ENCODE assay signal across 9 mouse cellular contexts in genomic region chr13:29604241-29604640, GRCm38 (mm10).
A peak's percentile ranks its signal among the peaks of the same experiment; 100 is the strongest.
DNase-seq lines count a peak whose midpoint lies in the region; ATAC-seq and TF ChIP-seq lines count a peak whose summit lies in the region.
"Had no signal": no experiment of that assay in that cellular context is flagged by ENCODE, and none has a peak within 500 bp of the region (broad histone marks: within the 10 kb centered on the region; RNA-seq: fewer than 3 reads in every experiment).

No protein-coding gene starts in this region.

- H3K36me3 ChIP-seq in MEL (ENCODE audit: control insufficient read depth in 1 of 2, insufficient read depth in 2 of 2, low read length in 2 of 2), result no peaks in the 10 kb centered on the region
- H3K36me3 ChIP-seq in small intestine, adult 2 months (ENCODE audit: control insufficient read depth, insufficient read depth, low read length), result no peaks in the 10 kb centered on the region
- H3K36me3 ChIP-seq: heart, embryonic 13.5 days had no signal

- H3K79me2 ChIP-seq in MEL (ENCODE audit: control insufficient read depth, insufficient read depth, low read length, poor library complexity), result no peaks in the 10 kb centered on the region

- peak; percentile 42 for DNase-seq in MEL (ENCODE audit: low read depth, low spot score)
- peak; percentile 71 to 81 for DNase-seq in adrenal gland, postnatal 36 days
- DNase-seq in fibroblast of lung, adult 2 months (ENCODE audit: low read depth), result peak; percentile 60
- DNase-seq in heart, postnatal 4 days, result peak; percentile 86
- peak; percentile 18 for DNase-seq in layer of hippocampus, adult 9-11 months

- no peaks in the 10 kb centered on the region for H3K4me1 ChIP-seq in MEL (ENCODE audit: control insufficient read depth in 1 of 2, insufficient read depth in 2 of 2, low read length in 2 of 2)
- H3K4me1 ChIP-seq in small intestine, adult 2 months (ENCODE audit: control insufficient read depth, insufficient read depth, insufficient read length, low read length), result no peaks in the 10 kb centered on the region

- no peaks in the 10 kb centered on the region for H3K27me3 ChIP-seq in MEL (ENCODE audit: control insufficient read depth in 1 of 2, insufficient read depth in 2 of 2, low read length in 2 of 2)
- no peaks in the 10 kb centered on the region for H3K27me3 ChIP-seq in small intestine, adult 2 months (ENCODE audit: control insufficient read depth, insufficient read depth, low read length)
- H3K27me3 ChIP-seq: heart, embryonic 13.5 days had no signal

- 34% methylated on average over 7 of the region's 7 CpGs for WGBS in small intestine, adult 2 months

- no peak overlapping the region for H3K9ac ChIP-seq in MEL (ENCODE audit: control insufficient read depth, low read depth, low read length, poor library complexity, severe bottlenecking)
- H3K9ac ChIP-seq: heart, embryonic 13.5 days had no signal

- no peak overlapping the region for H3K27ac ChIP-seq in MEL (ENCODE audit: control insufficient read depth, low read depth, low read length)
- no peak overlapping the region for H3K27ac ChIP-seq in small intestine, adult 2 months (ENCODE audit: insufficient read depth, low read depth, low read length)
- H3K27ac ChIP-seq: heart, embryonic 13.5 days had no signal

- no peak overlapping the region for H3K4me3 ChIP-seq in MEL (ENCODE audit: control insufficient read depth in 1 of 2, insufficient read depth in 1 of 2, low read depth in 2 of 2, low read length in 2 of 2)
- no peak overlapping the region for H3K4me3 ChIP-seq in small intestine, adult 2 months (ENCODE audit: low read depth, low read length)
- H3K4me3 ChIP-seq: heart, embryonic 13.5 days had no signal

- TF ChIP-seq CTCF in MEL (IDR thresholded peaks at IDR 0.05 in 2 of 3, conservative IDR thresholded peaks at IDR 0.05 in 1 of 3; ENCODE audit: control insufficient read depth in 1 of 3, insufficient read depth in 1 of 3, low read depth in 2 of 3, low read length in 3 of 3, poor library complexity in 1 of 3, severe bottlenecking in 1 of 3), result peak; percentile 43 to 70 (median 53)
- TF ChIP-seq CTCF in small intestine, adult 2 months (IDR thresholded peaks at IDR 0.05; ENCODE audit: extremely low read depth, insufficient read length, insufficient replicate concordance, low read depth, low read length), result peak; percentile 67; the same call in 1 of the 2 replicates

- TF ChIP-seq EP300 in MEL (IDR thresholded peaks at IDR 0.05; ENCODE audit: low read depth in 1 of 2, low read length in 2 of 2), result no peak

- TF ChIP-seq POLR2A in MEL (IDR thresholded peaks at IDR 0.05; ENCODE audit: control insufficient read depth in 1 of 2, insufficient read depth in 1 of 2, low read depth in 1 of 2, low read length in 2 of 2, poor library complexity in 1 of 2), result no peak
- TF ChIP-seq POLR2A in small intestine, adult 2 months (IDR thresholded peaks at IDR 0.05; ENCODE audit: low read depth, low read length), result no peak

- TF ChIP-seq RAD21 in MEL (IDR thresholded peaks at IDR 0.05; ENCODE audit: low read depth, low read length), result peak; percentile 69

- no peaks in the 10 kb centered on the region for H3K9me3 ChIP-seq in MEL (replicated peaks; ENCODE audit: insufficient read depth, low read length)
- H3K9me3 ChIP-seq: heart, embryonic 13.5 days had no signal

- 0 out of 2 replicates have a peak, but pooled peaks have one; percentile 57 for ATAC-seq in megakaryocyte-erythroid progenitor cell, adult 5-6 weeks (replicated peaks; ENCODE audit: low FRiP score, low TSS enrichment, poor library complexity, severe bottlenecking)
- ATAC-seq in megakaryocyte, adult 5-6 weeks (ENCODE audit: poor library complexity, severe bottlenecking), result no peak

TF ChIP-seq in MEL, 35 proteins besides CTCF, POLR2A, EP300 and RAD21:
- no peak for TF ChIP-seq SIN3A (IDR thresholded peaks at IDR 0.05; ENCODE audit: low read length)
- TF ChIP-seq RCOR1 (IDR thresholded peaks at IDR 0.05; ENCODE audit: low read depth, low read length), result no peak
- TF ChIP-seq NELFE (IDR thresholded peaks at IDR 0.05; ENCODE audit: low read depth, low read length), result no peak
- TF ChIP-seq ZC3H11A (IDR thresholded peaks at IDR 0.05; ENCODE audit: low read depth, low read length), result peak; percentile 32; the same call in 1 of the 2 replicates
- peak; percentile 65 for TF ChIP-seq SMC3 (IDR thresholded peaks at IDR 0.05; ENCODE audit: low read depth, low read length)
- no peak for TF ChIP-seq TAL1 (IDR thresholded peaks at IDR 0.05; ENCODE audit: low read length)
- TF ChIP-seq UBTF (IDR thresholded peaks at IDR 0.05; ENCODE audit: borderline replicate concordance, insufficient read depth, low read depth, low read length), result no peak
TF ChIP-seq in MEL: peak in this region for 2.

Comparison
In these comparisons a context has a peak if more than half of its experiments do, and no peak if none do; other contexts are left out.
1. DNase-seq: peak in every context shown above with its lines; median percentile 86 in heart, postnatal 4 days; 76 in adrenal gland, postnatal 36 days; 60 in fibroblast of lung, adult 2 months; 42 in MEL; 18 in layer of hippocampus, adult 9-11 months.